Comparison of ENCODE assay signal across 15 mouse cellular contexts in the genomic region with DNA sequence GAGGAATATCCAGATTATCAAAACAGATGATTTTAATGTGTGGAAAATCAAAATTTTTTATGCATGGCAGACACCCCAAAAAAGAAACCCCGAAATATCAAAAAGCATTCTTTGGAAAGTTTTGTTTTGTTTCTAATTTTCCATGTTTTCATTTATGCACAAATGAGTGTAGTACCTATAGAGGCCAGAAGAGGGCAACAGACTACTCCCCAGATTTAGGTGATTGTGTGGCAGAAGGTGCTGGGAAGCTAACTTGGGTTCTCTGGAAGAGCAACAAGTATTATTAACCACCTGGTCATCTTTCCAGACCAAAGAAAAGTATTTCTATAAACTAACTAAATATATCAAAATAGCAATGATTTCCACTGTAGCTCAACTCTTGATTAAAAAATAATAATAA.
DNase-seq lines count a peak whose midpoint lies in the region; ATAC-seq and TF ChIP-seq lines count a peak whose summit lies in the region.
"Had no signal": no experiment of that assay in that cellular context is flagged by ENCODE, and none has a peak within 500 bp of the region (broad histone marks: within the 10 kb centered on the region; RNA-seq: fewer than 3 reads in every experiment).

No protein-coding gene starts in this region.

- ATAC-seq in heart, postnatal 0 days (ENCODE audit: insufficient read depth, low read depth): no peak
- no peak for ATAC-seq in lung, postnatal 0 days
- no peak for ATAC-seq in stomach, postnatal 0 days (ENCODE audit: low FRiP score, low TSS enrichment)
- ATAC-seq in inflammation-experienced regulatory T-cells, adult 6 months: no peak
- ATAC-seq: forebrain, embryonic 14.5 days had no signal

- no peaks in the 10 kb centered on the region for H3K36me3 ChIP-seq in heart, postnatal 0 days (replicated peaks; ENCODE audit: control insufficient read depth, insufficient read depth, low read length)
- H3K36me3 ChIP-seq in lung, postnatal 0 days (ENCODE audit: insufficient read depth, low read length): no peaks in the 10 kb centered on the region
- H3K36me3 ChIP-seq in stomach, postnatal 0 days (ENCODE audit: control insufficient read depth, insufficient read depth, low read length): no peaks in the 10 kb centered on the region
- H3K36me3 ChIP-seq: embryonic facial prominence, embryonic 15.5 days; hindbrain, embryonic 12.5 days; limb, embryonic 10.5 days had no signal

- no peak overlapping the region for H3K4me2 ChIP-seq in heart, postnatal 0 days (ENCODE audit: low read depth, low read length)
- H3K4me2 ChIP-seq in lung, postnatal 0 days (replicated peaks; ENCODE audit: low read depth, low read length): no peak overlapping the region
- H3K4me2 ChIP-seq in stomach, postnatal 0 days (replicated peaks; ENCODE audit: low read depth): no peak overlapping the region
- H3K4me2 ChIP-seq: embryonic facial prominence, embryonic 15.5 days; hindbrain, embryonic 12.5 days had no signal

- TF ChIP-seq CTCF in heart, postnatal 0 days (IDR thresholded peaks at IDR 0.05; ENCODE audit: low read depth): peak; percentile 27
- TF ChIP-seq CTCF in lung, postnatal 0 days (IDR thresholded peaks at IDR 0.05): peak; percentile 59
- TF ChIP-seq CTCF in stomach, postnatal 0 days (IDR thresholded peaks at IDR 0.05; ENCODE audit: low read depth): peak; percentile 61

- no peaks in the 10 kb centered on the region for H3K27me3 ChIP-seq in heart, postnatal 0 days (ENCODE audit: control insufficient read depth, insufficient read depth, low read length)
- H3K27me3 ChIP-seq in lung, postnatal 0 days (replicated peaks; ENCODE audit: insufficient read depth, low read length): no peaks in the 10 kb centered on the region
- no peaks in the 10 kb centered on the region for H3K27me3 ChIP-seq in stomach, postnatal 0 days (ENCODE audit: control insufficient read depth, insufficient read depth, low read length)
- H3K27me3 ChIP-seq: embryonic facial prominence, embryonic 15.5 days; hindbrain, embryonic 12.5 days had no signal

- H3K4me3 ChIP-seq in heart, postnatal 0 days (ENCODE audit: low read depth, low read length): no peak overlapping the region
- H3K4me3 ChIP-seq in lung, postnatal 0 days (ENCODE audit: low read depth, low read length): no peak overlapping the region
- no peak overlapping the region for H3K4me3 ChIP-seq in stomach, postnatal 0 days (ENCODE audit: low read depth, low read length)
- H3K4me3 ChIP-seq: embryonic facial prominence, embryonic 15.5 days; hindbrain, embryonic 12.5 days; limb, embryonic 10.5 days had no signal

- no peak overlapping the region for H3K27ac ChIP-seq in heart, postnatal 0 days (ENCODE audit: low read depth)
- no peak overlapping the region for H3K27ac ChIP-seq in lung, postnatal 0 days (ENCODE audit: low read length)
- H3K27ac ChIP-seq in stomach, postnatal 0 days (replicated peaks): no peak overlapping the region
- H3K27ac ChIP-seq: embryonic facial prominence, embryonic 15.5 days; hindbrain, embryonic 12.5 days; limb, embryonic 10.5 days had no signal

- 70% methylated on average over 1 of the region's 1 CpGs for WGBS in heart, postnatal 0 days
- 87% methylated on average over 1 of the region's 1 CpGs for WGBS in lung, postnatal 0 days
- 87% methylated on average over 1 of the region's 1 CpGs for WGBS in stomach, postnatal 0 days

- no peak for DNase-seq in heart, postnatal 0 days (ENCODE audit: low spot score)
- no peak for DNase-seq in heart, postnatal 4 days
- no peak for DNase-seq in lung, postnatal 0 days (ENCODE audit: low spot score)
- no peak for DNase-seq in lung, adult 18-20 months
- DNase-seq in NIH3T3 (ENCODE audit: low read depth): peak; percentile 20
- DNase-seq in stomach, postnatal 0 days (ENCODE audit: low spot score): no peak
- no peak for DNase-seq in frontal cortex, postnatal 36 days (ENCODE audit: low spot score in 2 of 2)
- DNase-seq: cerebellum, adult 18-20 months; gastrocnemius, postnatal 14 days; right cerebral cortex, adult 18-20 months had no signal

- no peaks in the 10 kb centered on the region; the same call in 1 of the 2 replicates for H3K4me1 ChIP-seq in heart, postnatal 0 days (ENCODE audit: control insufficient read depth, insufficient read depth)
- H3K4me1 ChIP-seq in lung, postnatal 0 days (ENCODE audit: insufficient read depth, low read depth, low read length): no peaks in the 10 kb centered on the region
- no peaks in the 10 kb centered on the region for H3K4me1 ChIP-seq in stomach, postnatal 0 days (replicated peaks; ENCODE audit: control insufficient read depth, insufficient read depth)

- no peaks in the 10 kb centered on the region for H3K9me3 ChIP-seq in heart, postnatal 0 days (replicated peaks; ENCODE audit: control insufficient read depth, low read length)
- no peaks in the 10 kb centered on the region for H3K9me3 ChIP-seq in lung, postnatal 0 days (ENCODE audit: low read length)
- no peaks in the 10 kb centered on the region for H3K9me3 ChIP-seq in stomach, postnatal 0 days (ENCODE audit: control insufficient read depth, low read length)
- H3K9me3 ChIP-seq: embryonic facial prominence, embryonic 15.5 days; hindbrain, embryonic 12.5 days; limb, embryonic 10.5 days had no signal

- TF ChIP-seq EP300 in heart, postnatal 0 days (IDR thresholded peaks at IDR 0.05; ENCODE audit: low read depth): no peak
- TF ChIP-seq EP300 in lung, postnatal 0 days (IDR thresholded peaks at IDR 0.05): no peak
- TF ChIP-seq EP300 in stomach, postnatal 0 days (optimal IDR thresholded peaks at IDR 0.05): no peak

- H3K9ac ChIP-seq in heart, postnatal 0 days (replicated peaks; ENCODE audit: low read depth, low read length): no peak overlapping the region
- no peak overlapping the region for H3K9ac ChIP-seq in lung, postnatal 0 days (replicated peaks; ENCODE audit: low read depth)
- no peak overlapping the region for H3K9ac ChIP-seq in stomach, postnatal 0 days (ENCODE audit: low read length)
- H3K9ac ChIP-seq: embryonic facial prominence, embryonic 15.5 days; hindbrain, embryonic 12.5 days had no signal
